ENCODE assay signal across 8 mouse cellular contexts in the genomic region with DNA sequence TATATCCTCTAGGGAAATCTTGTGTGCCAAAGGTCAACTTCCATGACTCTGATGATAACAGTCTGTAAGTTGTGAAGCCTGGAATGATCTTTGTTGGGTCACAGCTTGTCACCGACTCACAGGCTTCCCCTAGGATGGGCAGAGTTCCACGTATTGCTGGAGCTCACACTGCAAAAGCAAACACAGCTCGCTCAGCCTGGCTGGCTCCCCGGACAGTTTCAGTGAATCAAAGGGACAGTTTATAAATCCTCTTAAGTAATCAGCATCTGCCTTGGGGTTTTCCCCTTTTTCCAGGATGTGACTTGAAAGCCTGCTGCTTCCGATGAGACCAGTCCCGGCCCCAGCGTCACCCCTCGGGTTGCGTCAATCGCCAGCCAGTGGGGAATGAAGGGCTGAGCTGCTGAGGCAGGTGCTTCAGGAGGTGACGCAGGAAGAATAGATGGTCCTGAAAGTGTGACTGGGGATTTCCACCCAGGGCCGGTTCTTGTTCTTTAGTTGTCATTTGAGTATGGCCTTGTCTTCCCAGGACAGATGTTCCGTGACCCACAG. TPM values are rescaled to one million over a fixed set of nuclear protein-coding genes. Genes with fewer than 3 reads are reported as not detected.
A peak's percentile ranks its signal among the peaks of the same experiment; 100 is the strongest.
DNase-seq lines count a peak whose midpoint lies in the region; ATAC-seq and TF ChIP-seq lines count a peak whose summit lies in the region.

No protein-coding gene starts in this region.

- peak overlapping the region; percentile 79 for H3K27ac ChIP-seq in intestine, postnatal 0 days (ENCODE audit: low read depth, low read length)

- intact Hi-C loops in left cerebral cortex, postnatal 4 days (cut with DNase I) = no loop called here

- H3K4me3 ChIP-seq in intestine, postnatal 0 days (ENCODE audit: low read depth, low read length) = no peak overlapping the region

- H3K9ac ChIP-seq in intestine, postnatal 0 days (ENCODE audit: low read depth, low read length) = no peak overlapping the region

- no peak for TF ChIP-seq CTCF in intestine, postnatal 0 days (IDR thresholded peaks at IDR 0.05; ENCODE audit: low read depth)

- no peaks in the 10 kb centered on the region for H3K27me3 ChIP-seq in intestine, postnatal 0 days (replicated peaks; ENCODE audit: control insufficient read depth, insufficient read depth, low read length)

- WGBS in intestine, postnatal 0 days = 8% methylated on average over 13 of the region's 13 CpGs

- peak; percentile 43 for DNase-seq in spleen, postnatal 10 days (ENCODE audit: low spot score in 2 of 2)
- DNase-seq in spleen, postnatal 14 days (ENCODE audit: low spot score in 2 of 2) = no peak
- DNase-seq in c-Kit-positive CD71-positive TER-119-positive erythroid progenitor cells, embryonic 14.5 days (ENCODE audit: low spot score) = peak; percentile 12
- peak; percentile 90 for DNase-seq in lung, postnatal 10 days
- DNase-seq in cerebellum, adult 11-12 months = no peak
- DNase-seq in left cerebral cortex, postnatal 4 days = no peak
- DNase-seq in frontal cortex, adult 2 months (ENCODE audit: extremely low spot score in 1 of 2, low spot score in 1 of 2) = no peak

- peak; percentile 55 for ATAC-seq in intestine, postnatal 0 days

- no peaks in the 10 kb centered on the region for H3K9me3 ChIP-seq in intestine, postnatal 0 days (ENCODE audit: control insufficient read depth)

- no peaks in the 10 kb centered on the region; the same call in 1 of the 2 replicates for H3K4me1 ChIP-seq in intestine, postnatal 0 days (replicated peaks; ENCODE audit: control insufficient read depth, insufficient read depth, low read length)

- no peaks in the 10 kb centered on the region for H3K36me3 ChIP-seq in intestine, postnatal 0 days (ENCODE audit: control insufficient read depth, insufficient read depth)

- H3K4me2 ChIP-seq in intestine, postnatal 0 days (replicated peaks; ENCODE audit: low read depth) = peak overlapping the region; percentile 27; the same call in 1 of the 2 replicates

RNA-seq across cellular contexts. Expression of gene Odc1, which starts 37.5 kb away (rescaled TPM):
- 86.7 and 87.8 TPM in 2 replicates for polyA plus RNA-seq in intestine, postnatal 0 days (2015; fragmentation: Nextera tagmentation; extraction: Ambion mirVana)
- 100 to 1,000 TPM; 177 to 178 TPM for total RNA-seq in left cerebral cortex, postnatal 4 days (2021)
- 87.5 and 94.0 TPM in 2 replicates for polyA plus RNA-seq in frontal cortex, adult 2 months (2012; rRNA removed)

Comparison
In these comparisons a context has a peak if more than half of its experiments do, and no peak if none do; other contexts are left out.
1. DNase-seq: peak in spleen, postnatal 10 days (2 of 2), c-Kit-positive CD71-positive TER-119-positive erythroid progenitor cells, embryonic 14.5 days (single experiment) and lung, postnatal 10 days (single experiment); none in spleen, postnatal 14 days (0 of 2), cerebellum, adult 11-12 months (single experiment), left cerebral cortex, postnatal 4 days (single experiment) and frontal cortex, adult 2 months (0 of 2).